Mouse (Mus musculus) hindbrain, embryonic 13.5 days (tissue): ENCODE measurements around the gene Gm49378. TPM values are rescaled to one million over a fixed set of nuclear protein-coding genes. Genes with fewer than 3 reads are reported as not detected.

Experiments
- ATAC-seq: fragments of 200-750 bp; cut with Nextera tagmentation; 2 replicates; pipeline ENCODE4 v1.8.0; 2017; ENCODE audit warnings: moderate TSS enrichment; ENCODE audit not compliant: low FRiP score
- H3K27ac ChIP-seq: fragments of 300-500 bp; sonication (generic); 2 replicates; pipeline ENCODE4 v1.5.1; 2015; ENCODE audit warnings: inconsistent platforms, mild to moderate bottlenecking, moderate library complexity
- H3K27me3 ChIP-seq: fragments of 300-500 bp; sonication (generic); 2 replicates; pipeline ENCODE4 v1.6.1; 2015; ENCODE audit warnings: mild to moderate bottlenecking, inconsistent platforms
- H3K36me3 ChIP-seq: fragments of 300-500 bp; sonication (generic); 2 replicates; pipeline ENCODE4 v1.6.1; 2015; ENCODE audit warnings: mild to moderate bottlenecking, inconsistent platforms
- H3K4me1 ChIP-seq: fragments of 300-500 bp; sonication (generic); replicated peaks from 2 replicates; pipeline ENCODE4 v1.6.1; 2015; ENCODE audit warnings: inconsistent platforms
- H3K4me2 ChIP-seq: fragments of 300-500 bp; sonication (generic); 2 replicates; pipeline ENCODE4 v1.6.1; 2015; ENCODE audit warnings: inconsistent platforms, mild to moderate bottlenecking, moderate library complexity
- H3K4me3 ChIP-seq: fragments of 300-500 bp; sonication (generic); 2 replicates; pipeline ENCODE4 v1.5.1; 2015; ENCODE audit warnings: mild to moderate bottlenecking, inconsistent platforms
- H3K9ac ChIP-seq: fragments of 300-500 bp; sonication (generic); 2 replicates; pipeline ENCODE4 v1.6.1; 2015; ENCODE audit warnings: mild to moderate bottlenecking, inconsistent platforms
- H3K9me3 ChIP-seq: fragments of 300-500 bp; sonication (generic); 2 replicates; pipeline ENCODE4 v1.6.1; 2016; ENCODE audit warnings: inconsistent platforms
- WGBS: fragments of 180-500 bp; shearing (Covaris S2); methylation state at CpG from one replicate; pipeline ENCODE4 v1.1.7; 2015; 5-methylcytosine and 5-hydroxymethylcytosine counted together
- polyA plus RNA-seq: library from polyadenylated mRNA; unstranded; fragments of >200 nt; fragmentation: Nextera tagmentation; extraction: Ambion mirVana; gene quantifications from 2 replicates; pipeline ENCODE4 v1.2.1, GENCODE M21; 2015

Gm49378 gene
- polyA plus RNA-seq, 1 experiment from 2014 or later: 2.2 TPM

DNA sequence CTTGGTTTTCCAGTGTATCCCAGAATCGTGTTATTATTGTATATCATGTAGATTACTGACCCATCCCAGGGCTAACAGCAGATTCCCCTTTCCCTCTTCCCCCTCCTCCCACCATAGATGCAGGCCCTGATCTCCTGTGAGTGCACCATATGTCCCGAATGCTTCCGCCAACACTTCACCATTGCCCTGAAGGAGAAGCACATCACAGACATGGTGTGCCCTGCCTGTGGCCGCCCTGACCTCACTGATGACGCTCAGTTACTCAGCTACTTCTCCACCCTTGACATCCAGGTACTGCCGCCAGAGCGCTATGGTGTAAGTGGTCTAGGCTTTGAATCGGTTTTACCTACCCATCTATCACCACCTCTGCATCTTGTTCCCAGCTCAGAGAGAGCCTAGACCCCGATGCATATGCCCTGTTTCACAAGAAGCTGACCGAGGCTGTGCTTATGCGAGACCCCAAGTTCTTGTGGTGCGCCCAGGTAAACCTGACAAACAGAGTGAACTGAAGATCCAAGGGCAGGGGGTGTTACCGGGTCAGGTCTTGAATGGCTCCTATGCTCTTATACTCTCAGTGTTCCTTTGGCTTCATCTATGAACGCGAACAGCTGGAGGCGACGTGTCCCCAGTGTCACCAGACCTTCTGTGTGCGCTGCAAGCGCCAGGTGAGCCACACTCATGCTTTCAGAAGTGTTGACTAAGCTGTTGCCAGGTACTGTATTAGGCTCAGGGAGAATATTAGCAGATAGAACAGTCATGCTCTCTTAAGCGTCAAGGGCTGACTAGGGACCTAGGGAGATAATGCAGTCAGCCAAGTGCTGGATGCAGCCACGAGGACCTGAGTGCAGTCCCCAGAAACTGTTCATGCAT lies 38.9 kb downstream of the Gm49378 start:
- no peaks in the 10 kb centered on the region for H3K27me3 ChIP-seq
- H3K4me3 ChIP-seq: no peak overlapping the region
- H3K36me3 ChIP-seq: peaks cover 92% of the 10 kb centered on the region
- no peak for ATAC-seq
- WGBS: 95% methylated on average over 21 of the region's 21 CpGs
- H3K4me1 ChIP-seq: peaks cover 10% of the 10 kb centered on the region
- H3K27ac ChIP-seq: no peak overlapping the region
- no peaks in the 10 kb centered on the region for H3K9me3 ChIP-seq
- no peak overlapping the region for H3K9ac ChIP-seq
- H3K4me2 ChIP-seq: no peak overlapping the region

- 72% methylated on average over 13 of the region's 13 CpGs for WGBS
- no peak overlapping the region for H3K9ac ChIP-seq
- H3K36me3 ChIP-seq: peaks cover 69% of the 10 kb centered on the region
- H3K4me3 ChIP-seq: no peak overlapping the region
- no peak overlapping the region for H3K4me2 ChIP-seq
- H3K4me1 ChIP-seq: peaks cover 26% of the 10 kb centered on the region
- no peaks in the 10 kb centered on the region for H3K9me3 ChIP-seq
- no peak for ATAC-seq
- H3K27me3 ChIP-seq: no peaks in the 10 kb centered on the region
- no peak overlapping the region for H3K27ac ChIP-seq
Measured at GRCm38 (mm10) chr14:55596036-55596690, 41.5 kb downstream of the Gm49378 start.

- H3K27ac ChIP-seq: peak overlapping the region; percentile 94
- WGBS: 8% methylated on average over 16 of the region's 16 CpGs
- H3K36me3 ChIP-seq: peaks cover 45% of the 10 kb centered on the region
- H3K4me1 ChIP-seq: peaks cover 42% of the 10 kb centered on the region
- peak overlapping the region; percentile 96 for H3K4me3 ChIP-seq
- ATAC-seq: no peak
- no peaks in the 10 kb centered on the region for H3K9me3 ChIP-seq
- peak overlapping the region; percentile 94 for H3K9ac ChIP-seq
- no peaks in the 10 kb centered on the region for H3K27me3 ChIP-seq
- peak overlapping the region; percentile 87 for H3K4me2 ChIP-seq
Measured at GRCm38 (mm10) chr14:55592226-55592625, 45.5 kb downstream of the Gm49378 start.

DNA sequence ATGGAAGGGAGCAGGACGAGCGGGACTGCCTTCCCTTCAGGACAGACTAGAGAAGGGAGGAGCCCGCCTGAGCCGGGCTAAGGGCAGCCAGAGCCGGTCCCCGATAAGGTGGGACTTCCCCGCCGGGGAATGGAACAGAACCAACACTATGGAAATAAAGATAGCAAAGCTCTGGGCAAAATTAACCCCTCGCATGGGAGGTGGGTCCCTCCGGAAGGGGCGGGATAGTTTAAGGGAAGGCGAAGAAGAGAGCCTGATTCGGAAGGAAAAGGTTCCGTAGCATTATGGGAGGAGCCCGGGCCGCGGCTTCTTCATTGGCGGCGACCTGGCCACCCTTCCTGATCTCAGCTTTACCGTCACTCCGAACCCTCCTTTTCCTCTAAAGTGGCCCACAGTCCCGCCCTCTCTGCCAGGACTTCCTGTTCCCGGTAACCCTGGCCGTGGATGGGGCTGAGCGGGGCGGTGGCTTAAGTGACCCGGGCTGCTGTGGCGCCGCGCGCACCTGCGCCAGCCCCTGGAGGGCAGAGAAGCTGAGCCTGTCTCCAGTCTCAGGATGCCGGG lies 46.3 kb downstream of the Gm49378 start, which contains the start of gene Rnf31:
Gene Rnf31 (plus strand): TSS at position 378 of the 561 bp plus-strand sequence.
- Histone ChIP-seq H3K9ac (peak within 1 kb of the TSS; percentile 94), H3K27ac (peak within 1 kb of the TSS; percentile 94)

DNA sequence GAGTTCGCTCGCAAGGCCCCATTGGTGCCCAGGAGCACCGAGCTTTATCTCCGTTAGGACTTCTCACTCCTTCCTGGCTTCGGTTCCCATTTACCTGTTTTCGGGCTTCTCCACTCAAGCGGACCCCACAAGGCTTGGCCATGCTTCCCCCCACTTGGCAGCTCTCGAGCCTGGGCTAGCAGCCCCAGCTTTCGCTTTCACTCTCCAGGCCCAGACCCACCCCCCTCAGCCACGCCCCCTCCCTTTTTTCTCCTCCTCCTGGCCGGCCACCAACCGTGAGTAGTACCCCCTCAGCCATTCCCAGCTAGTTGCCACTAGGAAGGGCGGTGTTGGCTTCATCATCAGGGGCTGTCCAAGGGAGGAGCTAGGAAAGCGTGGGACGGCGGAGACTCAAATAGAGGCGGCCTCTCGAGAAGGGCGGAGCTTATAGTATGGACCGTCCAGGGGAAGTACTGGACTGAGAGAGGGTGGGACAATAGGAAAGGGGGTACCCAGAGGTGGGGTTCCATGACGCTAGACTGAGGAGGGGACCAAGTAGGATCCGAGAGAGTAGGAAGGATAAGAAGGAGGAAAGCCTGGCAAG lies 46.9 kb downstream of the Gm49378 start, which contains the start of gene Psme2:
Gene Psme2 (minus strand): TSS at position 366 of the 583 bp plus-strand sequence.
- Histone ChIP-seq H3K4me3 (peak within 1 kb of the TSS; percentile 96), H3K27me3 (0 out of 2 replicates have a peak, but pooled peaks cover under 1% of the 10 kb centered on the region), H3K4me2 (peak within 1 kb of the TSS; percentile 87), H3K36me3 (peaks cover 37% of the 10 kb centered on the region), H3K9me3 (no peaks in the 10 kb centered on the region), H3K9ac (peak within 1 kb of the TSS; percentile 94), H3K4me1 (peaks cover 41% of the 10 kb centered on the region), H3K27ac (peak within 1 kb of the TSS; percentile 94)
- WGBS: 0% methylated on average over 22 of the region's 22 CpGs
- ATAC-seq: peak; percentile 97

More for the DNA sequence above, 46.3 kb downstream of the Gm49378 start, which contains the start of gene Rnf31:
- Histone ChIP-seq H3K9me3 (no peaks in the 10 kb centered on the region), H3K36me3 (peaks cover 43% of the 10 kb centered on the region), H3K4me3 (peak within 1 kb of the TSS; percentile 96), H3K4me2 (peak within 1 kb of the TSS; percentile 87), H3K4me1 (peaks cover 42% of the 10 kb centered on the region), H3K27me3 (no peaks in the 10 kb centered on the region)
- ATAC-seq: peak; percentile 92
- under 1% methylated on average over 33 of the region's 33 CpGs for WGBS

- 0 out of 2 replicates have a peak, but pooled peaks cover 5% of the 10 kb centered on the region for H3K27me3 ChIP-seq
- peak overlapping the region; percentile 94; the same call in 1 of the 2 replicates for H3K27ac ChIP-seq
Measured at GRCm38 (mm10) chr14:55589771-55590448, 47.8 kb downstream of the Gm49378 start.

GRCm38 (mm10) chr14:55589271-55589670 lies 48.4 kb downstream of the Gm49378 start:
- 93% methylated on average over 5 of the region's 5 CpGs for WGBS
- Histone ChIP-seq H3K4me2 (no peak overlapping the region), H3K9ac (peak overlapping the region; percentile 94; the same call in 1 of the 2 replicates), H3K9me3 (no peaks in the 10 kb centered on the region), H3K27ac (no peak overlapping the region), H3K4me1 (peaks cover 47% of the 10 kb centered on the region), H3K36me3 (peaks cover 22% of the 10 kb centered on the region), H3K27me3 (0 out of 2 replicates have a peak, but pooled peaks cover 6% of the 10 kb centered on the region), H3K4me3 (no peak overlapping the region)
- no peak for ATAC-seq

More at GRCm38 (mm10) chr14:55589771-55590448, 47.8 kb downstream of the Gm49378 start:
- ATAC-seq: no peak
- WGBS: 89% methylated on average over 11 of the region's 11 CpGs
- Histone ChIP-seq H3K9ac (peak overlapping the region; percentile 94), H3K9me3 (no peaks in the 10 kb centered on the region), H3K4me2 (peak overlapping the region; percentile 87), H3K4me1 (peaks cover 41% of the 10 kb centered on the region), H3K4me3 (peak overlapping the region; percentile 96), H3K36me3 (peaks cover 28% of the 10 kb centered on the region)

- Histone ChIP-seq H3K9me3 (no peaks in the 10 kb centered on the region), H3K9ac (no peak overlapping the region), H3K4me1 (peaks cover 26% of the 10 kb centered on the region), H3K4me3 (no peak overlapping the region), H3K27ac (no peak overlapping the region), H3K4me2 (no peak overlapping the region), H3K27me3 (0 out of 2 replicates have a peak, but pooled peaks cover 8% of the 10 kb centered on the region), H3K36me3 (peaks cover 26% of the 10 kb centered on the region)
- WGBS: 95% methylated on average over 2 of the region's 2 CpGs
- no peak for ATAC-seq
Measured at GRCm38 (mm10) chr14:55586149-55586548, 51.5 kb downstream of the Gm49378 start.

DNA sequence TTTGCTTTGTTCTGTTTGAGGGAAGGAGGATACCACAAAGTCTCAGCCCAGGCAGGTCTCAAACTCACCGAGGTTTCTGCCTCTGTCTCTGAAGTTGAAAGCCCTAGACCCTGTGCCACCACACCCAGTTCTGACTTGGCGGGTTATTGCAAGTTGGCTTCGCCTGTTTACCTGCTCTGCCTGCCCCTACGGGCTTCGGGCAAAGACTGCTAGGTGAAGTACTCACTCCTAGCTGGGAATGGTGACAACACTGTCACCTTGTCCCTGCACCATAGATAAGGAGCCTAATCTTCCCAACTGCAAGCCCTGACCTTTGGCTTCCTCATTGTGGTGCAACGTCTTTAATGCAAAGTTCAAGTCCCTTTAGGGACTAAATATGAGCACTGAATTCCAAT lies 52.1 kb downstream of the Gm49378 start:
- H3K27ac ChIP-seq: no peak overlapping the region
- H3K4me1 ChIP-seq: peaks cover 26% of the 10 kb centered on the region
- no peaks in the 10 kb centered on the region for H3K9me3 ChIP-seq
- ATAC-seq: no peak
- 70% methylated on average over 6 of the region's 6 CpGs for WGBS
- no peak overlapping the region for H3K9ac ChIP-seq
- peak overlapping the region; percentile 47; the same call in 1 of the 2 replicates for H3K4me3 ChIP-seq
- H3K4me2 ChIP-seq: peak overlapping the region; percentile 71; the same call in 1 of the 2 replicates
- 0 out of 2 replicates have a peak, but pooled peaks cover 8% of the 10 kb centered on the region for H3K27me3 ChIP-seq
- H3K36me3 ChIP-seq: peaks cover 32% of the 10 kb centered on the region

DNA sequence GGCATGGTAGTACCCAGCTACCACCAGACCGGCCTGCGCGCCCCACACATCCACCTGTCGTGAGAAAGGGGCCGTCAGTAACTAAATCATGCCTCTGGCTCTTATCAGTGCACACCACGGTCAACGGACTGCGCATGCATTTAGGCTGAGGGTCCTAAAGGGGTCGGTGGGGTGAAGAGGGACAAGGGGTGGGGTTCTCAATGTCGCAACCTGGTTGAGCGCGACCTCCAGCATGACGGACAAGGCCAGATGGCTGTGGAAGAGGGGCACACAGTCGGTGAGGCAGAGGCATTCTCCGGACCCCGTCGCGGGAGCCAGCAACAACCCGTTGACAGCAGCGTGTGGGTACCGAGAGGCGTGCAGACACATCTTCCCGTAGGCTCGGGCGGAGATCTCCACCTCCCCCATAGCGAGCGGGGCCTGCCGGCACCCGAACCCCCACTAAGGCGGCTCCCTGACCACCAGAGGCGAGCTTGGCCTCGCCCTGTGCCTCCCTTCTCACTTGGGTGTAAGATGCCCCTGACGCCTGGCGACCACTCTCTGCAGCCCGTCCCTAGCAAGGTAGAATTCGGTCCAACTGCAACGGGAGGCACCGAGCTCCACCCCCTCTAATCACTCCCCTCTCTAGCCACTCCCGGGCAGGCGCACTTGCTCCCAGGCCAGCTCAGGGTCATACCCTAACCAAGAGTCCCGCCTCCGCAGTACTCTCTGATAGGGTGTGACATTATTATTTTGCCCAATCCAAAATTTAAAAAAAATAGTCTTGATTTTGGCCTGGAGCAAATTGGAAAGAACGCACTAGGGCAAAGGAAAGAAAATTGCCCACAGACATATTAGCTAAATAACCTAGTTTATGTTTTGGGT lies 52.8 kb downstream of the Gm49378 start, which contains the start of gene Emc9:
Gene Emc9 (minus strand): TSS at position 601 of the 864 bp plus-strand sequence.
- Histone ChIP-seq H3K4me3 (peak within 1 kb of the TSS; percentile 47), H3K4me2 (peak within 1 kb of the TSS; percentile 71), H3K27ac (peak within 1 kb of the TSS; percentile 44), H3K9me3 (no peaks in the 10 kb centered on the region), H3K36me3 (peaks cover 38% of the 10 kb centered on the region), H3K27me3 (0 out of 2 replicates have a peak, but pooled peaks cover 8% of the 10 kb centered on the region), H3K4me1 (peaks cover 21% of the 10 kb centered on the region), H3K9ac (peak within 1 kb of the TSS; percentile 77)
- 3% methylated on average over 42 of the region's 43 CpGs for WGBS
- ATAC-seq: peak; percentile 65
